Mouse (Mus musculus): ENCODE data around the gene Ap3b1.
"Not testable (repeated sequence)": the region's sequence is repeated elsewhere in the genome, so short reads cannot be mapped to it uniquely, and the experiment has no call there.

Gene Ap3b1

GRCm38 (mm10) chr13:94358401-94359265 lies at the start of gene Ap3b1:
Gene Ap3b1, plus strand, starts transcription at chr13:94358960.
- peak; percentile 71 for DNase-seq (ENCODE audit: low read depth, low spot score)

GRCm38 (mm10) chr13:94312812-94313211 lies 45.9 kb upstream of the Ap3b1 start:
- DNase-seq (ENCODE audit: low read depth, low spot score), result not testable (repeated sequence)

- no peak for DNase-seq (ENCODE audit: low read depth, low spot score)
These were observed 41.7 kb upstream of the Ap3b1 start for GRCm38 (mm10) chr13:94316975-94317511.

- DNase-seq (ENCODE audit: low read depth, low spot score), result peak; percentile 44
These were observed 37.5 kb upstream of the Ap3b1 start for GRCm38 (mm10) chr13:94321094-94321792.

- no peak for DNase-seq (ENCODE audit: low read depth, low spot score)
These were observed 36.3 kb upstream of the Ap3b1 start for GRCm38 (mm10) chr13:94322475-94322874.

- no peak for DNase-seq (ENCODE audit: low read depth, low spot score)
These were observed 30.7 kb upstream of the Ap3b1 start for GRCm38 (mm10) chr13:94328063-94328462.

- DNase-seq (ENCODE audit: low read depth, low spot score), result not testable (repeated sequence)
These were observed 29.8 kb upstream of the Ap3b1 start for GRCm38 (mm10) chr13:94329005-94329404.

GRCm38 (mm10) chr13:94330392-94330979 lies 28.3 kb upstream of the Ap3b1 start:
- no peak for DNase-seq (ENCODE audit: low read depth, low spot score)

- DNase-seq (ENCODE audit: low read depth, low spot score), result no peak
These were observed 20.4 kb upstream of the Ap3b1 start for GRCm38 (mm10) chr13:94338357-94338756.

GRCm38 (mm10) chr13:94343192-94343591 lies 15.6 kb upstream of the Ap3b1 start:
- DNase-seq (ENCODE audit: low read depth, low spot score), result no peak

GRCm38 (mm10) chr13:94344600-94344999 lies 14.2 kb upstream of the Ap3b1 start:
- not testable (repeated sequence) for DNase-seq (ENCODE audit: low read depth, low spot score)

GRCm38 (mm10) chr13:94354584-94354983 lies 4.2 kb upstream of the Ap3b1 start:
- DNase-seq (ENCODE audit: low read depth, low spot score), result no peak

GRCm38 (mm10) chr13:94358101-94358400 lies 709 bp upstream of the Ap3b1 start:
- no peak for DNase-seq (ENCODE audit: low read depth, low spot score)

- no peak for DNase-seq (ENCODE audit: low read depth, low spot score)
These were observed 641 bp downstream of the Ap3b1 start for GRCm38 (mm10) chr13:94359282-94359920.

- DNase-seq (ENCODE audit: low read depth, low spot score), result not testable (repeated sequence)
These were observed 2.3 kb downstream of the Ap3b1 start for GRCm38 (mm10) chr13:94361013-94361580.

GRCm38 (mm10) chr13:94364336-94364735 lies 5.6 kb downstream of the Ap3b1 start:
- no peak for DNase-seq (ENCODE audit: low read depth, low spot score)

GRCm38 (mm10) chr13:94365108-94365907 lies 6.5 kb downstream of the Ap3b1 start:
- no peak for DNase-seq (ENCODE audit: low read depth, low spot score)

GRCm38 (mm10) chr13:94367869-94368268 lies 9.1 kb downstream of the Ap3b1 start:
- no peak for DNase-seq (ENCODE audit: low read depth, low spot score)

GRCm38 (mm10) chr13:94370521-94370920 lies 11.8 kb downstream of the Ap3b1 start:
- DNase-seq (ENCODE audit: low read depth, low spot score), result no peak

- no peak for DNase-seq (ENCODE audit: low read depth, low spot score)
These were observed 13.3 kb downstream of the Ap3b1 start for GRCm38 (mm10) chr13:94372066-94372465.

- no peak for DNase-seq (ENCODE audit: low read depth, low spot score)
These were observed 15.4 kb downstream of the Ap3b1 start for GRCm38 (mm10) chr13:94374131-94374530.

Data from retina, adult 2 months (tissue).